Mouse (Mus musculus): Measurements from ENCODE around the gene Plod1.
A peak's percentile ranks its signal among the peaks of the same experiment; 100 is the strongest.

Gene Plod1

DNA sequence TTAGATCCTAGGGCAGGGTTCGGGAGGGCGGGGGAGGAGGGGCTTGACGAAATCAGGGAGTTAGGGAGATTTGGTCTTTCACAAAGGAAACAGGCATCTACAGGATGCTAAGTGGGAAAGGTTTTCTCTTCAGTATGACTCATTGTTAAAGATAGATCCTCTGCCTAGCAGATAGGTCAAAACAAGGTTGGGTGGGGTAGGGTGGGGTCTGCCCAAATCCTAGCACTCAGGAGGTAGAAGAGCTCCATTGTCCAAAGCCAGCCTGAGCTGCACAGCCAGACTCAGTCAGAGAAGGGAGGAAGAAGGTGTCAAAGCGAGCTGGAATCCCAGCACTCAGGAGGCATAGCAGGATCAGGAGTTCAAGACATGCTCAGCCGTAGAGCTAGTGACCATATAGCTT is 919 bp upstream of the Plod1 start:
- DNase-seq (ENCODE audit: low spot score) = no peak

DNA sequence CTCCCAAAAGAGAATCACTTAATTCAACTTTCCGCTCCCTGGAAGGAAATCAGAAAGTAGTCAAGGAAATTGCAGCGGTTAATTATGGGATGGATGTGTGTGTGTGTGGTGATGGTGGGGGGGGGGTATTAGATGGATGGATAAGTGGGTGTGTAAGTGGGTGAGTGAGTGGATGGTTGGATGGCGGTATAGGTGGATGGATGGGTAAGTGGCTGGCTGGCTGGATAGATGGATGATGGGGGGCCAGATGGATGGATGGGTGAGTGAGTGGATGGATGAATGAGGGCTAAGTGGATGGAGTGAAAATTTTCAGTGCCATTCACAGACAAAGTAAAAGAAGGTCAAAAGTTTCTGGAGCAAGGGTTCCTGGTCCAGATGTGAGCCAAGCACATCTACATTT is 454 bp upstream of the Plod1 start:
- DNase-seq (ENCODE audit: low spot score) = no peak

DNA sequence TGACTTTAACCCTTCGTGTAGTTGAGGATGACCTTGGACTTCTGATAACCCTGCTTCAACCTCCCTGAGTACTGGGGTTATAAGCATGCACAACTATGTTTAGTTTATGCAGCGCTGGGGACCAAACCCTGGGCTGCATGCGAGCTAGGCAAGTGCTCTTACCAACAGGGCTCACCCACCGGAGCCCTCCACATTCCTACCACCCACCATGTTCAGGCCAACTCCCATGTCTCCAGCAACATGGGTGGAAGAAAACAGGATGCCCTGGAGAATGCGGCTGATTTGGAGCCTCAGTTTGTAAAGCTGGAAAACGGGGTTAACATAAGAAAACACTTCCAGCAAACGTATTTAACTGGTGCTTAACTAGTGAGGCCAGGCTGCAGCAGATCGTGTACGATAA is 663 bp downstream of the Plod1 start:
- no peak for DNase-seq (ENCODE audit: low spot score)

DNA sequence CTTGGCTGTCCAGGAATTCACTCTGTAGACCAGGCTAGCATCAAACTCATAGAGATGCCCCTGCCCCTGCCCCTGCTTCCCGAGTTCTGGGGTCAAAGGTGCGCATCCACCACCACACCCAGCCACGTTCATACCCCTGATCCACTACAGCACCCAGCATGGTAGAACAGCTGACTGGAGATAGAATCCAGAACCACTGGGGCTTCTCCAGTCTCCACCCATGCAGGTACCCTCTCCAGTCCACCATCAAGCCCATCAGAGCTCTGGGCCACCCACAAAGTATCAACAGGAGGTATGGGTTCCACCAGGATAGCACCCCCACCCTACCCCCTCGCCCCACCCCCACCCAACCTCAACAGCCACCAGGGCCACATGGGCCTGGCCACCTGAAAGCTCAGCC is 2.0 kb downstream of the Plod1 start:
- DNase-seq (ENCODE audit: low spot score) = no peak

DNA sequence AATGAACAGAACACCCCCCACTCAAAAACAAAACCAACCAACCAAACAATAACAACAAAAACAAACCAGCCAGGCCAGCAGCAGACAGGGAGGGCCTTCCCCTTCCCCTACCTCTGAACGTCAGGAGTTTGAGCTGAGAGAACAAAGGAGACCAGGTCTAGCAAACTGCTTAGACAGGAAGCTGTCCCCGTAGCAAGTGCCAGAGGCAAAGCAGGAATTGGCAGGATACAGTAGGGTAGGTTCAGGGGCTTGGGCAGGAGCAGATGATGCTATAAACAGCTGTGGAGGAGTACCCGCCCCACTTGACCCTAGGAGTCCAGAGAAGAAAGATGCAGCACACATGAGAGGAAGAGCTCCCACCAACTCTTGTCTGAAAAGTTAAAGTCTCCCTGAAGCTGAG is 2.4 kb downstream of the Plod1 start:
- no peak for DNase-seq (ENCODE audit: low spot score)

DNA sequence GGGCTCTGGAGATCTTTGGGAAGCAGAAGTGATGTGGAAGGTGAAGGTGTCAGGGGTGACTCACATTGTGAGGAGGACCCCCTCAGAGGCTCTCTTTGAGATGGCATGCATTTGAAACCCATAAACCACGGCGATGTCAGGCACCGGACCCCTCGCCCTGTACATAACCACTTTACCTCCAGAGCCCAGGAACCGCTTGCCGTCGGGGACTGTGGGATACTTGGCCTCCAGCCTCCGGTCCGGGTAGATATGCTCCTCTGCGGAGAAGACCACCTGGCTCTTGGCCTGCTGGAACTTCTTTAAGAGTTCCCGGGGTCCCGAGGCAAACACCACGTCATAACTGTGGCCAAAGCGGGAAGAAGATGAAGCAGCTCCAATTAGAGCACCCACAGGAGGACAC is 5.6 kb downstream of the Plod1 start:
- DNase-seq (ENCODE audit: low spot score) = no peak

DNA sequence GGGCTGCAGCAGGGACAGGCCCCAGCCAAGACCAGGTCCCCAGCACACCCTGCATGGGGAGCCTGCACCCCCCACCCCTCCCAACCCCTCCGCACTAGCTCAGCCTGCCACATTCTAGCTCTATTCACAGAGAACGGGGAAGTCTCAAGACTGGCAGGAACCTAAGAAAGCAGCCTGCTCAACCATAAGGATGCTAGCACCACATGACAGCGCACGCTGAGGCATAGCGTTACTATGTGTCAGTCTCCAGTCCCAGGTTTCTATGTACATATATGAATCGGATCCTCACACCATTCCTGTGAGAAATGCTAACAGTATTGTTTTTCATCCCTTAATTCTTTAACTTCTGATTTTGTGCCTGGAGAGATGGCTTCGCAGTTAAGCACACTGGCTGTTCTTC is 8.0 kb downstream of the Plod1 start:
- no peak for DNase-seq (ENCODE audit: low spot score)

DNA sequence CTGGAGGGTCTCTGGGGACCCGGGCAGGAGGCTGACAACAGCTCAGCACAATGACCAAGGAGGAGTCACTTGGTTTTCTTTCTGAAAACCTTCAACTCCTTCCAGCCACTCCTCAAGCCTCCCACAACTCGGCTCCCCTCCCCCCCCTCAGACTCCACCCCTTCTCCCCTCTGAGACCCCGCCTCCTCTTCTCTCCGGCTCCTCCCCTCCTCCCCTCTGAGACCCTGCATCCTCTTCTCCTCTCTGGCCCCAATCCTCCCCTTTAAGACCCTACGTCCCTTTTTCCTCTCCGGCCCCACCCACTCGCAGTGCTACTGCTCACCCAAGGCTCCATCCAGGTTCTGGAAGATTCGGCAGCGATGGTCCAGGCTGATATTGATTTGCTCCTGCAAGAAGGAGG is 8.4 kb downstream of the Plod1 start:
- no peak for DNase-seq (ENCODE audit: low spot score)

DNA sequence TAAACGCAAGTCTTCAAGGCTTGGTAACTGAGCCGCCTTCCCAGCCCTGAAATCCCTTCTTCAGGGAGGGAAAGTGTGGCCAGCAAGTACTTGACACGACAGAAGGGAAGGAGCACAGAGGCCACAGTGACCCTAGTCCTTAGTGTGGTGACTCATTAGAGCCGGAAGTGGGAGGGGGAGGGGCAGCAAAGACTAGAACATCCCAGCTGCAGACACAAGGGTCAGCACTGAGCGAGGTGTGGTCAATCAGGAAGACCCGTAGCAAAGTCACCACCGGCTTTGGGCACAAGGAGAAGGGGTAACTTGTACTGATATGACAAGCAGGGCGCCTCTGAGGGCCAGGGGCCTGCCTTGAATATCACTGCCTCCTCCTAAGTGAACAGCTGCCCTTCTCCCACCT is 8.9 kb downstream of the Plod1 start:
- DNase-seq (ENCODE audit: low spot score) = no peak

DNA sequence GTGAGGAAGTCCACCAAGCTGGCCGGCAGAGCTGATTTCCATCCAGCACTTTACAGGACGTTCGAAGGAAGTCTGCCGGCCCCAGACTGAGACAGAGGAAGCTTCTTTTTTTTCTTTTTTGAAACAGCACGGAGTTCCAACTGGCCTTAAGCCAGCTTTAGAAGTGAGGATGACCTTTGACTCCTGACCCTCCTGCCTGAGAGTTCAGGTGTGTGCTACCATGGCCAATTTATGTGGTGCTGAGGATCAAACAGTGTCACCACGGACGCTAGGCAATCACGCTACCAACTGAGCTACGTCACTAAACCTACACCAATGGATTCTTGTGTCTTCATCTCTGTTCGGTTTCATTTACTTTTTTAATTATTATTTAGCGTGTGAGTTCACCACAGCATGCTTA is 14.2 kb downstream of the Plod1 start:
- DNase-seq (ENCODE audit: low spot score) = no peak

DNA sequence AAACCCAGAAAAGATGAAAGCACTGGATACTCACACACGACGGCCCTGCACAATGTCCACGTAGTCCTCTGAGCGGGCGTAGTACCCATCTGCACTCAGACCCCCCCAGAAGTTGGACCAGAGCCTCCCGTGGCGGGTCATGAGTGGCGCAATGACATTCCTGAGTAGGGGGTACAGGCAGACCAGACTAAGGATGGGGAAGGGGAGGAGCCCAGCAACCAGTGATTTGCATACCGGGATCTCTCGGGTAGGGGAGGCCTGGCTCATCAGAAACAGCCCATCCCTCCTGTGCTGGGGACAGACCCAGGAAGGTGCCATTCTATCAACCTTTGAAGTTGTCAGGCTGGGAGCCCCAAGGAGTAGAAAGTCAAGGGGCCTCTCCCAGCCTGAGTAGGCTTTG is 15.6 kb downstream of the Plod1 start:
- DNase-seq (ENCODE audit: low spot score) = no peak

DNA sequence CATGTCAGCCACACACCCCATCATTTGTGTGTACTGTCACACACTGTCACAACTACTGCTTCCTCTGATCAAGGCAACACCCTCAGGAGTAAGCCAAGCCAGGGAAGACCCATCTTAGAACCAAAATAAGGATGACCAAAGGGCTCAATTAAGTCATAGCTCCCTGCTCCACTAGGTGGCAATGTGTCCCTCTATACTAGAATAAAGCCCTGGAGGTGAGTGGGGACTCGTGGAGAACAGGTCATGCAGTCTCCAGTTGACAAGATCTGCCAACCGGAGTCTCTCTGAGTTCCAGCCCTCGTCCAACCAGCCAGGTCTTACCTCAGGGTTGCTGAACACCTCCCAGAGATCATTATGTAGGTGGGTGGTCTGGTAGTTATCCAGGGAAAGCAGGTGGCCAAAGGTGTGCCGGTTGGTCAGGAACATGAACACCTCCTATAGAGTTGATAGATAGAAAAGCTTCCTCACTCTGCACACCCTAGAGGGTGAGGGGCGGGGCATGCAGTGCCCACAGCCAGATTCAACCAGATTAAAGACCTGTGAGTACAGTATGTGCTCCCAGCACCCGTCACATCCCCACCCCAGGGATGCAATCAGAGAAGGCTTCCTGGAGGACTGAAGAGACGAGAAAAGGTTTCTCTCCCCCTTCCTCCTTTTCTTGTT is 18.0 kb downstream of the Plod1 start:
- DNase-seq (ENCODE audit: low spot score) = peak; percentile 18

DNA sequence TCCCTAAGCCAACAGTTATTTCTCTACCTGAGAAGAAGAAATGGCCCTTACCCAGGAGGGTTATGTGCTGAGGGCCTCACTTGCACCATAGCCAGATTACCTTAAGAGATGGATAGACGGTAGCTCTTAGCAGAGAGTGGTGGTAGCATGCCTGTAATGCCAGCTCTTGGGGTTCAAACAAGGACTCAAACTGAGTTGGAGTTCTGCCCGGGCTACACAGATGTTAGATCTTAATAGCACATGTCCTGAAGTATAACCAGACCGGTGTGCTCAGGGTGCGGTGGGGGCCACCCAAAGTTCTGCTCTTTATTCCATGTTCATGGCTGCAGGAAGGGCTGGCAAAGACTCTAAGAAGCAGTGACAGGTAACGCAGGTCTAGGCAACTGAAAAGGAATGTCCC is 27.1 kb downstream of the Plod1 start:
- DNase-seq (ENCODE audit: low spot score) = no peak

DNA sequence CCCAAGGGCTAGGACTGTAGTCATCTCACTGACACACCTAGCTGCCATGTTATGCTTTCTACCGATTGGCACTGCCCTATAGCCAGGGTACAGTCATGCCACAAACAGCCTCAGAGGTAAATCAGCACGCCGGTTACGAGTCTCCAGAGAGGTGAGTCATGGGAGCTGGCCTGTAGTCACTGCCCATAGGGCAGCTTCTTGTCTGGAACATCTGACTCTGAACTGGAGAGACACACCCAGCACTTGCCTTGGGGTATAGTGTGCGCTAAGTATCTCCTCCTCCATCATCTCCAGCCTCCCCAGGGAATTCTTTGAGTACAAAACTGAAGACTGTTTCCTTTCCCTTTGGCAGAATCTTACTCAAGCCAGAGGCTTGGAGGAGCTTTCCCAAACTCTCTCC is 30.3 kb downstream of the Plod1 start:
- DNase-seq (ENCODE audit: low spot score) = no peak

DNA sequence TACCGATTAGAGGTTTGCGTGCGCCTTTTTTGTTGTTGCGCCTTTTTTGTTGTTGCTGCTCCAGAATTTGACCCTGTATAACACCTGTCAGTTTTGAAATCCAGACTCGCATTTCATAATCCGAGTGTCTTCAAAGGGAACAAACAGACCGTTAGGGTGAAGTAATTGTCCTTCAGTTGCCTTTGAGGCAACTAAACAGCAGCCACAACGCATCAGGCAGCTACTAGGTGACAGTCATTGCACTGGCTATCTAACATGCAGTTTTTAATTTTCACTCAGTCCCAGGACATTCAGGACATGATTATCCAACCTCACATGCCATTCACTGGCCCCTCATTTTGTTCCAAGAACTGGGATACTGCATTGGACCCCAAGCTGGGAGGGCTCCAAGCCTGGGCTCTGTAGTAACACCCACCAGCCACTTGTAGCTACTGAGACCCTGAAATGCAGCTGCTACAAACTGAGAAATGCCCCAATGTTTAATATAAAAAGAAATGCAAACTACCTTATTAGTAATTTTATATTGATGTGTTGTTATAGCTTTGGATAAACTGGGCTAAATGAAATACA is 31.4 kb downstream of the Plod1 start:
- DNase-seq (ENCODE audit: low spot score) = no peak

DNA sequence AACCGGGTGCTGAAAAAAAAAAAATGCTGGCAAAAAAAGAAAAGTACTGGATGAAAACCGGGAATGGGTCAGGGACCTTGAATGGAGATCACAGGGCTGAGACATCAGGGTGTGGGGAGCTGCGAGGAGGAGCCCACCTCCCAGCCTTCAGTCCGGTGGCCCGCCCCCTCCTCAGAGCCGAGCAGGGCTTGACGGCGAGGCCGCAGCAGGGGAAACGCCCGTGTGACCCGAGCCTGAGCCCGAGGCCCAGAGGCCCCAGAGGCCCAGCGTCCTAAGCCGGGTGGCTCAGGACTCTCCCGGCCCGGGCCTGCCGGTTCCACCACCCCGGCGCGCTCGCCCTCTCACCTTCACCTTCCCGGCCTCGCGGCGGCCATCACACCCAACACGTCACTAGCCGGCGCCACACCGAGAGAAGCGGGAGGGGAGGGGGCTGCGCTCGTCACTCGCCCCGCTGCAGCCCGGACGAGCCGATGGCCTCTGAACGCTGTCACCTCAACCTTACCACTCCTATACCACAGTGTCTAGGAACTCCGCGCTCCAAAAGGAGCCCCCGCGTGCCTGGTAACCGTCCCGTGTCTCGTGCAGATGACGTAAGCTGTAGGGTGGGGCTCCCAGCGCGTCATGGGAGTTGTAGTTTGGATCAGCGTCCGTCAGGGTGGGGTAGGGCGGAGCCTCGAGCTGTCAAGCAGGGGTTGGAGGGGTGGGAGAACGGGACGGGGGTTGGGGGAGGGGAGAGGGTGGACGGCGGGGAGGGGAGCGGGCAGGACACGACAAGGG is 32.1 kb downstream of the Plod1 start, which contains the start of gene Mfn2:
Gene Mfn2, minus strand, starts transcription at position 392 of the 777 bp plus-strand sequence.
- peak; percentile 82 for DNase-seq (ENCODE audit: low spot score)

DNA sequence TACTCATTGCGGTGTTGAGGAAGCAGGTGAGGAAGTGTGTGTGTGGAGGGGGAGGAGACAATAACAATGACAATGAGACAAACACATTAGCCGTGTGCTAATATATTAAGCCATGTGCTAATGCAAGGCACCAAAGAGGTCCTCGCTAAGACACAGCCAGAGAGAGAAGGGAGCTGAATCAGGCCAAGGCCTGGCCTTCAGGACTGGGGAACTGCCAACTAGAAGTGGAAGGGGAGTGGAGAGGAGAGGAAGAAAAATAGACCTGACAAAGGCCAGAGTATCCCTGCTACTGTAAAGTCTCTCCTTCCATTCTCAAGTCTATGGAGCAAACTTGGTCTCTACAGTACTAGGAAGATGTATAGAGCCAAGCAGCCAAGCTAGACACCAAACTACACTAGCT is 33.0 kb downstream of the Plod1 start:
- no peak for DNase-seq (ENCODE audit: low spot score)

DNA sequence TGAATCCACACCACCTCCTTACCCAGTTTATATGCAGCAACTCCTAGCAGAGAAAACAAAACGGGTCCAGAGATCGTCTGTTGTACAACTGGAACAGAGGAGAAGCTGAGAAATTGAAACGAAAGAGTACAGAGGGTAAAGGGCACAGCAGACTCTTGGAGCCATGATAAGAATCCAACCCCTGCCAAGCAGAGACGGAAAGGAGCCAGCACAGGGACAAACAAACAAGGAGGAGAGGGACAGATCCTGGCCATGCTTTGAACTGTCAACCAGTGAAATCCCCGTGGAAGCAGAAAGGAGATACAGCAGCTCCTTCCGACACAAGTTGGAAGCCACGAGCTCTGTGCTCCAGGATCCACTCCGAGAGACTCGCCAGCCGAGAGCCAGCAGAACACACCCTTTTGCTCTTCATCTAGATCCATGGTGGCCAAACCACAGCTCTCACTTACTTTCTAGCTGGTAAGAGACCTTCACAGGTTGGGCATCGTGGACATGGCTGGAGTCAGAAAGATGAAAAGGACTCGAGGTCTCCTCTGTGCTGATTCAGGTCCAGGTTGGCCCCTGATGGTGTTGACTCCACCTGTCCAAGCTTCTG is 33.6 kb downstream of the Plod1 start:
- no peak for DNase-seq (ENCODE audit: low spot score)

DNA sequence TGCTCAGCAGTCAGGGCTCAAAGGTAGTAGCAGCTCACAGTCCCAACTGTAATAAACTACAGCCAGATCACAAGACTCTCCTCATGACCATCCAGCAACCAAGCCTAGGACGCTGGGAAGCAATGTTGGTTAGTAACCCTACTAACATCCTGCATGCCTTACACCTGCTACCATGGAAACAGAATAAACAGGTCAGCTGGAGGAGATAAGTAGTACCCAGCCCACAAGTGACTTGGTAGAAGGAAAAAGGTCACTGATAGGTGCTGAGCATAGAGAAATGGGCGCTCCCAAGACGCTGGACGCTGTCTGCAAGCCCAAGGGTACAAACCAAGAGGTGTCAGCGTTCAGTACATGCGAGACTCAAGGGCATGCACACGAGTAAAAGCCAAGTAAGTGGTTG is 36.1 kb downstream of the Plod1 start:
- no peak for DNase-seq (ENCODE audit: low spot score)

DNA sequence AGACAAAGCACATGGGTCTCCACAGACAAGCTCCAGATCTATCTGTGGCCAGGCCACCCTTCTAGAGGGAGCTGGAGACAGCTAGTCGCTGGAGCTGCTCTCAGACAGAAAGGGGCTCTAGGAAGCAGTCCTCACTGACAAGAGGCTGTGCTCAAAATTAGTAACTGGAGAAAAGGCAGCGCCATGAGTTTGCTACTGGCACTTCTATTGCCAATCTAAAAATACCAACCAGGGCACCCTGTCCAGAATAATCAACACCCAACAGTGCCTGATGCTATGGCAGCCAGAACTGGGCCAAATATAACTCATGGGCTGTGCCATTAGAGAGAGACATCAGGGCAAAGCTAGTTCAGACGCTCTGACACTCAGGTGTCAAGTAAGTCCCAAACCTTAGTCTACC is 39.2 kb downstream of the Plod1 start:
- no peak for DNase-seq (ENCODE audit: low spot score)

DNA sequence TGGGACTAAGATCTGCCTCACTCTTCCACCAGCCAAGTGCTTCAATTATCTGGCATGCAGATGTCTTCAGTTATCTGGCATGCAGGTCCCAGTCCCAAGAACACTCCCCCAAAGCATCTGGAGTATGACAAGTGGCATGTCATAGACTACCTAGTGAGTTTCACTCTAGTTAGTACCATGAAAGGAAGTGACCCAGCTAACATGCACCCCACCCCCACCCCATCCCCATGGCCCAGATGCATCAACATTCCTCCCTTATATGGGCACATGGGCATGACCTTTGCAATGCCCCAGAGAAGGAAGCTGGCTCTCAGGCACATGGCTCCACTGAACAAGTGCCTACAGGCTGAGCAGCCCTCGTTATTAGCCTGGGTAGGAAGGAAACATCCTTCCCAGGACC is 40.2 kb downstream of the Plod1 start:
- no peak for DNase-seq (ENCODE audit: low spot score)

DNA sequence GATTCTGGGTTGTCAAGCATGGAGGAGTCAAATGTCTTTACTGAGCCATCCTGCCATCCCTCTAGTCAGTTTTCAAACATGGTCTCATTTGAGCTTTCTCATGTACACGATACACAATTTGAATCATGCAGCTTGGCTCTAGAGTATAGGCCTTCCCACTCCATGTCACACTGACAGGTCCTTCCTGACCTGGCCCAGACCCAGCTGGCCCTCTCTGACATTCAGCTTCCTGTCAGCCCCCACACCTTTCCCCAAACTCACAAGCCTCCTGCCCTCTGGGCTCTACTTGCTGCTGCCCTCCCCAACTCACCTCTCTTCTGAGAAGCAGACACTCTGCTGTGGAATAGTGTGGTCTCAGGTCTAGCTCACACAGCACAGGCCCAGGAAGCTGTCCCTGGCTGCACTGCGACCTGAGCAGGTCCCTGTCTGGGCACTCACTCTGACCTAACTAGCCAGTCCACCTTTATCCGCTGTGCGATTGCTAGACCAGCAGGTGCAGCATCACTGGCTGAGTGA is 40.7 kb downstream of the Plod1 start:
- no peak for DNase-seq (ENCODE audit: low spot score)

DNA sequence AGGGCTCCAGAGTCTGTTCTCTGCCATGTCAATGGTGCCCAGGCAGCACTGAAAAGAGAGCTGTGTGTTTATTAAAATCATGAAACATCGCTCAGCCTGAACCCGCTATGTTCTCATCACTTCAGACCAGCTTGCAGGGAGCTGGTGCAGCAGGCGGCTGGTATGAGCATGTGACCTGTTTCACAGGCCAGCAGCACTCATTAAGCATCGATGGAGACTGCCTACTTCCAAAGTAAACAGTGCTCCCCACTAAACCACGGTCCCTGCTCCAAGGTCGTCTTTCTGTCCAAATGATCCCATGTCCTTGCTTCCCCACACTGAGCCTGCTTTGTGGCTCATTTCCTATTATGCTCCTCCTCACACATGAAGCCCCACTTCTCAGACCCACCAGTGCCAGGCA is 46.2 kb downstream of the Plod1 start:
- no peak for DNase-seq (ENCODE audit: low spot score)
